Mouse (Mus musculus) erythroblast, embryonic 14.5 days (primary cell): Measurements from ENCODE around the gene Edn2.

ENCODE experiments used
- GATA1 ChIP-seq: IDR thresholded peaks from 2 replicates; pipeline ENCODE4 v1.6.1; 2012; ENCODE audit warnings: low read length, inconsistent platforms, mixed read lengths
- TAL1 ChIP-seq: IDR thresholded peaks from 3 replicates; pipeline ENCODE4 v1.6.1; 2012; ENCODE audit warnings: low read length, inconsistent platforms, mixed read lengths

DNA sequence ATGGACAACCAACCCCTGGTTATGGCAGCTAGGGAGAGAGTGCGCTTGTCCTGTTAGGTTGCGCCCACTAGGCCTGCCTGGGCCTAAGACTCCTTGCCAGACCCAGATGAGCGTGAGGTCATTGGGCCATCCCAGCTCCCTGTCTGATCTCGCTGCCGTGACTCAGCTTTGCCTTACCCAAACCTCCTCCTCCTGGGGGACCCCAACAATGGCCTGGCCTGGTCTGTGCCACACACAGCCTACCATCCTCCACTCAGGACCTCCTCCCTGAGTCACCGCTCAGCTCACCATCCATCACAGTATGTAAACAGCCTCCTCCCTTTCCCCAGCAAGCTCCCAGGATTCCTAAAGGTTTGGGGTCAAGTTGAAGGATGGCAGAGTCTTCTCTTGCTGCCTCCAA, 9.1 kb upstream of the Edn2 start:
- TF ChIP-seq TAL1, result no peak
- no peak for TF ChIP-seq GATA1
